Mouse (Mus musculus): ENCODE measurements at regions not wholly inside any gene's neighbourhood (a gene's known extent, or its start where the extent isn't known, plus 50 kb on each side); places are given as distances from the start of the nearest gene placed in this dataset.

- no peak for DNase-seq
Observed at GRCm38 (mm10) chr7:68851981-68852575, 103.0 kb upstream of the Arrdc4 start.

GRCm38 (mm10) chr7:68844606-68845005 is 95.6 kb upstream of the Arrdc4 start:
- DNase-seq = no peak

GRCm38 (mm10) chr7:68843374-68843773 is 94.3 kb upstream of the Arrdc4 start:
- DNase-seq = peak in 1 of 2 experiments; percentile 21

- DNase-seq = peak in 1 of 2 experiments; percentile 10
Observed at GRCm38 (mm10) chr7:68833977-68834791, 85.1 kb upstream of the Arrdc4 start.

GRCm38 (mm10) chr7:68833517-68833916 is 84.5 kb upstream of the Arrdc4 start:
- DNase-seq = no peak

GRCm38 (mm10) chr7:68829861-68830260 is 80.8 kb upstream of the Arrdc4 start:
- peak; percentile 72 to 81 for DNase-seq

- DNase-seq = no peak
Observed at GRCm38 (mm10) chr7:68824399-68824798, 75.4 kb upstream of the Arrdc4 start.

- no peak for DNase-seq
Observed at GRCm38 (mm10) chr7:68823646-68824045, 74.6 kb upstream of the Arrdc4 start.

- peak; percentile 46 to 68 for DNase-seq
Observed at GRCm38 (mm10) chr7:68823189-68823588, 74.1 kb upstream of the Arrdc4 start.

- DNase-seq = no peak
Observed at GRCm38 (mm10) chr7:68814823-68815666, 66.0 kb upstream of the Arrdc4 start.

- DNase-seq = no peak
Observed at GRCm38 (mm10) chr7:68809782-68810181, 60.7 kb upstream of the Arrdc4 start.

All from lung, postnatal 4 days (tissue).